Mouse (Mus musculus) heart, adult 2 months (tissue): ENCODE results near the gene Prss54. TPM values are rescaled to one million over a fixed set of nuclear protein-coding genes. Genes with fewer than 3 reads are reported as not detected.

Experiments used
- DNase-seq, 2 experiments: peaks; one replicate each; pipeline ENCODE4 v3.0.0; 2021
- H3K27ac ChIP-seq: fragments of 200-600 bp; 2 replicates; pipeline ENCODE4 v1.8.1; 2022
- H3K27me3 ChIP-seq: fragments of 200-500 bp; 2 replicates; pipeline ENCODE4 v1.6.1; 2012; ENCODE audit warnings: mild to moderate bottlenecking, low read length, inconsistent platforms, mixed read lengths; ENCODE audit not compliant: control insufficient read depth, insufficient read depth
- H3K36me3 ChIP-seq: fragments of 200-500 bp; 2 replicates; pipeline ENCODE4 v1.6.1; 2012; ENCODE audit warnings: low read length, inconsistent platforms; ENCODE audit not compliant: control insufficient read depth, insufficient read depth
- H3K4me1 ChIP-seq: fragments of 200-500 bp; 2 replicates; pipeline ENCODE4 v1.6.1; 2011; ENCODE audit warnings: low read length; ENCODE audit not compliant: control insufficient read depth, insufficient read depth
- H3K4me3 ChIP-seq: fragments of 200-600 bp; 2 replicates; pipeline ENCODE4 v1.8.1; 2022
- H3K79me2 ChIP-seq: fragments of 200-500 bp; replicated peaks from 2 replicates; pipeline ENCODE4 v1.6.1; 2012; ENCODE audit warnings: mild to moderate bottlenecking, inconsistent platforms, low read length, moderate library complexity, mixed read lengths; ENCODE audit not compliant: control insufficient read depth, insufficient read depth
- H3K9ac ChIP-seq: fragments of 200-500 bp; 2 replicates; pipeline ENCODE4 v1.6.1; 2012; ENCODE audit warnings: low read depth, mild to moderate bottlenecking, control low read depth, inconsistent platforms, low read length, mixed read lengths
- CTCF ChIP-seq: fragments of 200-600 bp; IDR thresholded peaks from 2 replicates; pipeline ENCODE4 v1.8.1; 2022; ENCODE audit warnings: antibody characterized with exemption, mild to moderate bottlenecking, moderate library complexity
- EP300 ChIP-seq: fragments of 200-500 bp; IDR thresholded peaks from 2 replicates; pipeline ENCODE4 v1.6.1; 2011; ENCODE audit warnings: low read depth, low read length, control low read depth; ENCODE audit not compliant: insufficient read depth
- POLR2A ChIP-seq: fragments of 200-500 bp; IDR thresholded peaks from 2 replicates; pipeline ENCODE4 v1.6.1; 2011; ENCODE audit warnings: mild to moderate bottlenecking, low read depth, low read length, control low read depth; ENCODE audit not compliant: insufficient read depth
- WGBS: fragments of 180-500 bp; shearing (Covaris S2); methylation state at CpG from one replicate; pipeline ENCODE4 v1.1.7; 2018; 5-methylcytosine and 5-hydroxymethylcytosine counted together
- intact Hi-C: fragments of 180-260 bp; cut with DNase I; formaldehyde crosslinking; loops from one replicate; pipeline ENCODE4 v1.15.1; 2025
- polyA plus RNA-seq: library from polyadenylated mRNA; depleted of rRNA; stranded (reverse); fragments of >200 nt; gene quantifications from 2 replicates; pipeline ENCODE4 v1.2.3, GENCODE M21; 2012
- total RNA-seq, 2 experiments: library from RNA; stranded (reverse); gene quantifications; 2 replicates each; pipeline ENCODE4 v1.2.3; 2021

The Prss54 gene
- total and polyA plus RNA-seq, 3 experiments = not detected

- intact Hi-C loops = no loop called here
- no peak for TF ChIP-seq EP300
- TF ChIP-seq POLR2A = no peak
- TF ChIP-seq CTCF = no peak
- DNase-seq = no peak
- Histone ChIP-seq H3K36me3 (no peaks in the 10 kb centered on the region), H3K4me3 (no peak overlapping the region), H3K27ac (no peak overlapping the region), H3K79me2 (no peaks in the 10 kb centered on the region), H3K27me3 (no peaks in the 10 kb centered on the region), H3K4me1 (peaks cover 1% of the 10 kb centered on the region), H3K9ac (no peak overlapping the region)
- 75% methylated on average over 14 of the region's 14 CpGs for WGBS
Observed at GRCm38 (mm10) chr8:95595131-95595530, 19.0 kb upstream of the Prss54 start.

GRCm38 (mm10) chr8:95593439-95594393 lies 17.6 kb upstream of the Prss54 start:
- intact Hi-C loops = no loop called here
- no peak overlapping the region for H3K4me3 ChIP-seq
- no peaks in the 10 kb centered on the region for H3K79me2 ChIP-seq
- H3K4me1 ChIP-seq = peaks cover 1% of the 10 kb centered on the region; the same call in 1 of the 2 replicates
- no peaks in the 10 kb centered on the region for H3K36me3 ChIP-seq
- DNase-seq = no peak
- no peak overlapping the region for H3K27ac ChIP-seq
- WGBS = 90% methylated on average over 7 of the region's 7 CpGs
- no peak for TF ChIP-seq POLR2A
- TF ChIP-seq EP300 = no peak
- no peak for TF ChIP-seq CTCF
- H3K9ac ChIP-seq = no peak overlapping the region
- H3K27me3 ChIP-seq = no peaks in the 10 kb centered on the region

- intact Hi-C loops = no loop called here
- Histone ChIP-seq H3K79me2 (no peaks in the 10 kb centered on the region), H3K36me3 (no peaks in the 10 kb centered on the region), H3K27ac (no peak overlapping the region), H3K4me1 (peaks cover 1% of the 10 kb centered on the region; the same call in 1 of the 2 replicates), H3K9ac (no peak overlapping the region), H3K4me3 (no peak overlapping the region), H3K27me3 (no peaks in the 10 kb centered on the region)
- no peak for DNase-seq
- WGBS = 79% methylated on average over 12 of the region's 12 CpGs
- TF ChIP-seq CTCF = no peak
- TF ChIP-seq EP300 = no peak
- TF ChIP-seq POLR2A = no peak
Observed at GRCm38 (mm10) chr8:95592131-95592780, 16.1 kb upstream of the Prss54 start.

GRCm38 (mm10) chr8:95590539-95590938 lies 14.4 kb upstream of the Prss54 start:
- no peaks in the 10 kb centered on the region for H3K36me3 ChIP-seq
- no peak overlapping the region for H3K4me3 ChIP-seq
- WGBS = 73% methylated on average over 4 of the region's 4 CpGs
- H3K27ac ChIP-seq = no peak overlapping the region
- no peak for TF ChIP-seq EP300
- TF ChIP-seq CTCF = no peak
- no peak for TF ChIP-seq POLR2A
- H3K79me2 ChIP-seq = no peaks in the 10 kb centered on the region
- no peak for DNase-seq
- H3K27me3 ChIP-seq = no peaks in the 10 kb centered on the region
- intact Hi-C loops = no loop called here
- H3K9ac ChIP-seq = no peak overlapping the region
- no peaks in the 10 kb centered on the region for H3K4me1 ChIP-seq

DNA sequence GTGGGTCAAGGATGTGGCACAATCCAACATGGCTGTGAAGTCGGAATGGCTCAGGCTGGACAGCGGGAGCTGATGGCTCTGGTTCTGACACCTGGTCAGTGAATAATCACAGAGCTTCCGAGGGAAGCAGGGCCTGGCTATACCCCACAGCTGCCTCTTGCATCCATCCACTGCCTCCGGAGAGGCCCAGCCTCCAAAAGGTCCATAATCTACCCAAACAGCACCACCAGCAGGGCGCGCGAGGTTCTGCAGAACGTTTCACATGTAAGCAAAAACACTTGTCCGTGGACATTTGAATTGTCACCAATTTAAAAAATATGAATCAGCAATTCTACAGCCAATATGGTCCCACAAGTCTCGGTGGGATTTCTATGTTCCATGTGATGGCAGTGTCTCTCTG lies 13.1 kb upstream of the Prss54 start:
- Histone ChIP-seq H3K9ac (no peak overlapping the region), H3K27ac (no peak overlapping the region), H3K4me3 (no peak overlapping the region), H3K4me1 (no peaks in the 10 kb centered on the region), H3K79me2 (no peaks in the 10 kb centered on the region), H3K27me3 (no peaks in the 10 kb centered on the region), H3K36me3 (no peaks in the 10 kb centered on the region)
- 64% methylated on average over 10 of the region's 10 CpGs for WGBS
- no peak for DNase-seq
- intact Hi-C loops = no loop called here
- no peak for TF ChIP-seq POLR2A
- no peak for TF ChIP-seq EP300
- no peak for TF ChIP-seq CTCF

DNA sequence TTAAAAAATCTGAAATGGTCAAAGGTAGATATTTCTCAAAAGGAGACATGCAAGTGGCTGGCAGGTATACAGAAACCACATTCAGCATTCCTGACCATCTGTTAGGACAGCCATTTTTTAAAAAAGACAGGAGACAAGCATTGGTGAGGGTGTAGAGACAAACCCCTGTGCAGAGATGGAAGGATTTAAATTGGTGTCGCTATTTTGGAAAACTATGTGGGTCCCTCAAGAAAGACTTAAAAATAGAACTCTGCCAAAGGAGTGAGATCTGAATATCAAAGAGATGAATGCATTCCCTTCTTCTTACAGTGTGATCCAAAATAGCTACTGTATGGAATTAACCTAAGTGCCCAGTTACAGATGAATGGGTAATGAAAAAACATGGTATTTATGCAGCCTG lies 11.2 kb upstream of the Prss54 start:
- TF ChIP-seq EP300 (no peak), POLR2A (no peak), CTCF (no peak)
- intact Hi-C loops = no loop called here
- WGBS = 52% methylated on average over 1 of the region's 1 CpGs

More for the DNA sequence above, 11.2 kb upstream of the Prss54 start:
- H3K36me3 ChIP-seq = no peaks in the 10 kb centered on the region
- H3K27me3 ChIP-seq = no peaks in the 10 kb centered on the region
- DNase-seq = no peak
- no peak overlapping the region for H3K4me3 ChIP-seq
- no peak overlapping the region for H3K27ac ChIP-seq
- no peaks in the 10 kb centered on the region for H3K79me2 ChIP-seq
- H3K4me1 ChIP-seq = no peaks in the 10 kb centered on the region
- no peak overlapping the region for H3K9ac ChIP-seq
